Mouse (Mus musculus) brain, embryonic 14.5 days (tissue): ENCODE results near the gene Chd3. TPM values are rescaled to one million over a fixed set of nuclear protein-coding genes. Genes with fewer than 3 reads are reported as not detected.

ENCODE experiments used
- DNase-seq: peaks from one replicate; pipeline ENCODE4 v3.0.0-alpha.2; 2011; ENCODE audit warnings: low read depth
- CTCF ChIP-seq: fragments of 200-500 bp; IDR thresholded peaks from 2 replicates; pipeline ENCODE4 v1.5.1; 2012; ENCODE audit warnings: inconsistent platforms, mild to moderate bottlenecking, moderate library complexity, borderline replicate concordance; ENCODE audit not compliant: insufficient read depth, insufficient read length; ENCODE audit errors: extremely low read depth
- POLR2A ChIP-seq: fragments of 200-500 bp; IDR thresholded peaks from 2 replicates; pipeline ENCODE4 v1.6.1; 2012; ENCODE audit warnings: mild to moderate bottlenecking, inconsistent platforms, borderline replicate concordance; ENCODE audit not compliant: poor library complexity, insufficient read depth, insufficient read length, severe bottlenecking; ENCODE audit errors: extremely low read depth
- polyA plus RNA-seq: library from polyadenylated mRNA; depleted of rRNA; stranded (reverse); fragments of >200 nt; gene quantifications from 2 replicates; pipeline ENCODE4 v1.2.3, GENCODE M21; 2012

Chd3 gene
- polyA plus RNA-seq, 1 experiment: 358 TPM

DNA sequence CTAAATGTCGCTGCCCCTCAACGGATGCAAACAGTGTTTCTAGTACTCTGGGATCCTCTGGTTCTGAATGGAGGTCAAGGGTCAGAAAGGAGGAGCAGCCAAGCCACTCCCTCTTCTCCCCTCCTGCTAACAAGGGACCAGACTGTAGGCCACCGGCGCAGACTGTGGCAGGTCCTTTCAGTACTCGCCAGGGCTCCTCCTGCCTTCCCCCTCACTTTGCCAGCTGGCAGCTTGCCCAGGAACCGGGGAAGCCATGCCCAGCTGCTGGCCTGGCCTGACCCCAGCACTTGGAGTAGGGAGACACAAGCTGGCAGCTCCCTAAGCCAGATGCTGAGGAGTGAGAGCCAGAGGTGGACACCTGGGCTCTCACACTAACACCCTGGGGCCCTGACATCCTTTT is 4.3 kb downstream of the Chd3 start:
- TF ChIP-seq CTCF: no peak
- TF ChIP-seq POLR2A: no peak
- DNase-seq: peak; percentile 97

DNA sequence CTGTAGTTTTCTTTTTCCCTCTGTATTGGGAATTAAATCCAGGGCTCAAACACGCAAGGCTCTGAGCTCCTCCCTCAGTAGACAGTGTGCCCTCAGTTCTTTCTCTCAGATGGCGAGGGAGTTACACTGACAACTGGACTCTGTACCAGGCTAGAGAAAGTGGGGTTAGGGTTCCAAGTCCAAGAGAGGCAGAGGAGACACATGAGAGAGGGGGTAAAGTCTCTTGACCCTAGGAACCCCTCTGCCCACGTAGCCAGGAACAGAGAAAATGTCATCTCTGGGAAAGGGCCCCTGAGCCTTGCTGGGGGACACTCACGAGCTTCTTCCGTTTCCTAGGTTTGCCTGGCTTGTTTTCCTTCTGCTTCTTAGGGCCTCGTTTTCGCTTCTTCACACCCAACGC is 4.8 kb downstream of the Chd3 start:
- TF ChIP-seq POLR2A (no peak), CTCF (no peak)

DNA sequence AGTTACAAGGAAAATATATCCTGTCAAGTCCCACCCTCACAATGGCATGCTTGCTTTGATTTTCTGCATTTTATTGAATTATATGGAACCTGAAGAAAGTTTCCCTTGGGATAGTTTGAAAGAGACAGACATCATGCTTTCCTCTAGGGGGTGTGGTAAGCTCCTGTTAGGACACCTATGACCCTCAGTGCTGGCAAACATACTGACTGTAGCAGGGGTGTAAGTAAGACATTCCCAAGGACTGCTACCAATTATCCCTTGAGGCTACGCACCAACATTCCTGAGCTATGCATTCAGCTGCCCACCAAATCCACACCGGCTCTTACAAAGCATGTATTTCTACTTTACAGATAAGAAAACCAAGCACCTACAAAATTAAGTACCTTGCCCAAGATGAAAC is 6.7 kb downstream of the Chd3 start:
- TF ChIP-seq POLR2A (no peak), CTCF (no peak)
- peak; percentile 56 for DNase-seq

More for the DNA sequence above, 4.8 kb downstream of the Chd3 start:
- no peak for DNase-seq

DNA sequence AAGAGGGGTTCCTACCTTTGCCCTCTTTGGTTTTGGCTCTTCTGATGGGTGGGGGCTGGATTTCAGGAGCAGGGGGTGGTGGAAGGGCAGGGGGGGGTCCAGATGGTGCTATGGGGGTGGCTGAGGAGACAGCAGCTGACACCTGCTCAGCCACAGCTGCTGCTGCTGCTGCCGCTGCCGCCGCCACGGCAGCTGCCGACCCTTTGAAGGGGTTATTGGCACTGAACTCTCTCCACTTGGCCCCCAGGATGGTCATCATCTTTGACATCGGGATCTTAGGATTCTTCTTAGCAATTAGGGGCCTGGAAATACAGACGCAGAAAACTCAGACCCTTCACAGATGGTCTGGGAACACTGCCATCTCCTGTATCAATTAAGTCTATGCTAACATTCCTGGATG is 7.2 kb downstream of the Chd3 start:
- DNase-seq: peak; percentile 64

DNA sequence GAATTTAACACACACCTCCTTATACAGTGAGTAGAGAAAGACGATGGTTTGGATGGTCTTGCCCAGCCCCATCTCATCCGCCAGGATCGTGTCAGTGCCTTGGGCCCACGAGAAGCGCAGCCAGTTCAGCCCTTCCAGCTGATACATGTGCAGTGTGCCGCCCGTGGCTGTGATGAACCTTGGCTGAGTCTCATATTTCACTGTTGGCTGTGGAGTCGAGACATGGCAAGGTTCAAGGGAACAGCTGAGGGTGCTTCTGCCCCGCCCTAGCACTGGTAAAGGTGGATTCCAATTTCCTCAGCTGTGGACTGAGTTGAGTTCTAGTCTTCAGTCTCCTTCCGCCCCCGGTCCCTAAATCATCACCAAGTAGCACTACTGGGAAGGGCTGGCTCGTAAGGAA is 11.5 kb downstream of the Chd3 start:
- TF ChIP-seq POLR2A (no peak), CTCF (no peak)
- DNase-seq: no peak

More for the DNA sequence above, 7.2 kb downstream of the Chd3 start:
- no peak for TF ChIP-seq CTCF
- TF ChIP-seq POLR2A: no peak

DNA sequence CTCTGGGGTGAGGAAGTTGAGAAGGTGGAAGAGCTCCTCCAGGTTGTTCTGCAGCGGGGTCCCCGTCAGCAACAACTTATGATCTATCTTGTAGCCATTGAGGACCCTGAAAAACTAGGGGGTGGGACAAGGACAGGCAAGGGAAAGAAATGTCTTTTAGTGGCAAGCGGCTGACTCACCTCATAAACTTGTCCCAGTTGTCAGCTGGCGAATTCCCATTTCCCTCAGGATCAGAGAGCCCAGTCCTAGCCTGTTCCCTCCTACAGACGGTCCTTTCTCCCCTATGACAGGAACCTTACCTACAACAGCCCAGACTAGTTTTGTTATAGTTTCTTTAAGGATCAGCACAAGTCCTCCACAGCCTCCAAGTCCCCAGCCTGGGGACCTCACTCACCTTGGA is 12.7 kb downstream of the Chd3 start:
- no peak for TF ChIP-seq POLR2A
- TF ChIP-seq CTCF: no peak
- no peak for DNase-seq

DNA sequence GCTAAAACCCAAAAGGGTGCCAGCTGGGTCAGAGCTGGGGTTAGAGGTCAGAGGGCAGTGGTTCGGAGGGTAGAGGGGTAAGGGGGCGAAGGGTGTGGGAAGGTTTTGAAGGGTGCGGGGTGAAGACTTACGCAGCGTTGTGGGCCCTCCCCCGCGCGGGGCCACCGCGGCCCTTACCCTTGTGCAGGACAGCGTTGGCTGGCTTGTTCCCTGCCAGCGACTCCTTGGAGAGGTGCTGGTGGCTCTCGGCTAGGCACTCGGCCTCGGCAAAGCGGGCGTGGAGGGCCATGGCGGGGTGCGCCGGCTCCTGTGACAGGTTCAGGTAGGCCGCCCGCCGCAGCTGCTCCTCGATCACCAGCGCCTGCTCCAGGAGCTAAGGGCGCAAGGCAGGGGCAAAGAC is 22.8 kb downstream of the Chd3 start:
- no peak for DNase-seq
- no peak for TF ChIP-seq POLR2A
- no peak for TF ChIP-seq CTCF

DNA sequence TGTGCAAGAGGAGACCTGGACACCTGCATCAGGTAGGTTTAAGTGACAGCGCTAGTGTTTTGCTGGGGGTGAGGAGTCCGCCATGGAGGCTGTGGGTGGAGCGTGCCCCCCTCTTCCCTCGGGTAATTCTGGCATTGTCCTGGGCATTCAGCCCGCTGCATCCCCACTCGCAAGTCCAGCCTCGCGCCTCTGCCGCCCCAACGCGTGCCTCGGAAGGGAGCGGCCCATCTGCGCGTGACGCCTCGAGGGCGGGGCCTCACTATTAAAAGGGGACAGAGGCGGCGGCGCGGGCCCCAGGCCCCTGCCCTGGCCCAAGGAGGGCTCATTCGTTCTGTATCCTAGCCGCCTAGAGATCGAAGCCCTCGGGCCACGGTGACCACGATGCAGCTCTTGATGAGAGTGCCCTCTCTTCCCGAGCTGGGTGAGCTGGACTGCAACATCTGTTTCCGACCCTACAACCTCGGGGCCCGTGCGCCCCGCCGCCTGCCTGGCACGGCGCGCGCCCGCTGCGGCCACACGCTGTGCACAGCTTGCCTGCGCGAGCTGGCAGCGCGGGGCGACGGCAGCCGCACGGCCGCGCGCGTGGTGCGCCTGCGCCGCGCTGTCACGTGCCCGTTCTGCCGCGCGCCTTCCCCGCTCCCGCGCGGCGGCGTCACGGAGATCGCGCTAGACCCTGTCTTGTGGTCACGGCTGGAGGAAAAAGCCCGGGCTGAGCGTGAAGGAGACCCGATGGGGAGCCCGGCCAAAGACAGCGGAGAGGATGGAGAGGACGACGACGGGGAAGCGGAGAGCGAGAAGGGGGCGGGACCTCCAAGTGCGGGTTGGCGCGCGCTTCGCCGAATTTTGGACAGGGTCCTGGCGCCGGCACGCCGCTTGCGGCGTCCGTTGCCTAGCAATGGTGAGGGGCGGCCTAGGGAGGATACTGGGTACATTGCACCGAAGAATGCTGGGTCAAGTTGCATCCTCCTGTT is 28.8 kb downstream of the Chd3 start, which contains the start of gene Rnf227:
TSS of gene Rnf227 (plus strand) at position 301 of the 971 bp plus-strand sequence.
- TF ChIP-seq POLR2A (peak; percentile 78), CTCF (no peak)
- peak; percentile 92 for DNase-seq

GRCm38 (mm10) chr11:69334796-69335195 is 34.4 kb downstream of the Chd3 start:
- no peak for DNase-seq

DNA sequence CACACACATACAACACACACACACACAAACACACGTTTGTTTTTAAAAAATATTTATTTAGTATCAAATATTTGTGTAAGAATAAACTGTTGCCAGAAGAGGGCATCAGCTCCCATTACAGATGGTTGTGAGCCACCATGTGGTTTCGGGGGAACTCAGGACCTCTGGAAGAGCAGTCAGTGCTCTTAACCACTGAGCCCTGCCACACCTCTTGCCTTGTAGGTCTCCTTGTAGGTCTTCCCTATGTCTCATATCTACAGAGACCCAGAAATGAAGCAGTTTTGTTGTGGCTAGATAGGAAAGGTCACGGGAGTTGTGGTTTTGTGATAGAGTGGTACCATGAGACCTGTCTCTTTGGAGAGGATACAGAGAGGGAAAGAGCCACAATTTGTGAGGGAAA is 35.3 kb downstream of the Chd3 start:
- TF ChIP-seq POLR2A (no peak), CTCF (no peak)
- DNase-seq: peak; percentile 11

More at GRCm38 (mm10) chr11:69334796-69335195, 34.4 kb downstream of the Chd3 start:
- no peak for TF ChIP-seq POLR2A
- no peak for TF ChIP-seq CTCF

GRCm38 (mm10) chr11:69332713-69333253 is 36.4 kb downstream of the Chd3 start:
- no peak for TF ChIP-seq CTCF
- TF ChIP-seq POLR2A: no peak
- no peak for DNase-seq

GRCm38 (mm10) chr11:69331929-69332405 is 37.2 kb downstream of the Chd3 start:
- TF ChIP-seq CTCF (no peak), POLR2A (peak; percentile 54; the same call in 1 of the 2 replicates)
- peak; percentile 96 for DNase-seq

- no peak for DNase-seq
- TF ChIP-seq POLR2A (no peak), CTCF (no peak)
Observed at GRCm38 (mm10) chr11:69331152-69331551, 38.1 kb downstream of the Chd3 start.
